Mouse (Mus musculus) heart, embryonic 16.5 days (tissue): Measurements from ENCODE around the gene Cdc37l1. TPM values are rescaled to one million over a fixed set of nuclear protein-coding genes. Genes with fewer than 3 reads are reported as not detected.
A peak's percentile ranks its signal among the peaks of the same experiment; 100 is the strongest.

ENCODE experiments used
- ATAC-seq: fragments of 200-750 bp; cut with Nextera tagmentation; replicated peaks from 2 replicates; pipeline ENCODE4 v1.8.0; 2017; ENCODE audit warnings: moderate number of reproducible peaks; ENCODE audit not compliant: insufficient read depth, low FRiP score; ENCODE audit errors: extremely low read depth
- H3K27ac ChIP-seq: fragments of 300-500 bp; sonication (generic); 2 replicates; pipeline ENCODE4 v1.5.1; 2014; ENCODE audit warnings: mild to moderate bottlenecking, low read length, control low read depth, moderate library complexity
- H3K27me3 ChIP-seq: fragments of 300-500 bp; sonication (generic); 2 replicates; pipeline ENCODE4 v1.6.1; 2014; ENCODE audit warnings: low read length, mixed read lengths; ENCODE audit not compliant: control insufficient read depth, insufficient read depth
- H3K36me3 ChIP-seq: fragments of 300-500 bp; sonication (generic); 2 replicates; pipeline ENCODE4 v1.6.1; 2014; ENCODE audit not compliant: control insufficient read depth, insufficient read depth
- H3K4me1 ChIP-seq: fragments of 300-500 bp; sonication (generic); 2 replicates; pipeline ENCODE4 v1.6.1; 2014; ENCODE audit warnings: low read length, mixed read lengths; ENCODE audit not compliant: control insufficient read depth, insufficient read depth
- H3K4me2 ChIP-seq: fragments of 300-500 bp; sonication (generic); 2 replicates; pipeline ENCODE4 v1.6.1; 2014; ENCODE audit warnings: low read depth, mild to moderate bottlenecking, control low read depth, low read length
- H3K4me3 ChIP-seq: fragments of 300-500 bp; sonication (generic); 2 replicates; pipeline ENCODE4 v1.5.1; 2014; ENCODE audit warnings: mild to moderate bottlenecking, control low read depth, low read length
- H3K9ac ChIP-seq: fragments of 300-500 bp; sonication (generic); 2 replicates; pipeline ENCODE4 v1.6.1; 2014; ENCODE audit warnings: low read length, control low read depth
- H3K9me3 ChIP-seq: fragments of 300-500 bp; sonication (generic); replicated peaks from 2 replicates; pipeline ENCODE4 v1.6.1; 2016; ENCODE audit warnings: low read length; ENCODE audit not compliant: control insufficient read depth
- WGBS: fragments of 180-500 bp; shearing (Covaris S2); extraction: QIAGEN DNeasy Blood & Tissue Kit; methylation state at CpG from one replicate; pipeline ENCODE4 v1.1.7; 2014; 5-methylcytosine and 5-hydroxymethylcytosine counted together
- polyA plus RNA-seq: library from polyadenylated mRNA; unstranded; fragments of >200 nt; fragmentation: Nextera tagmentation; extraction: Ambion mirVana; gene quantifications from 2 replicates; pipeline ENCODE4 v1.2.1, GENCODE M21; 2015

Cdc37l1 gene
- polyA plus RNA-seq, 1 experiment from 2014 or later: 55.7 TPM

DNA sequence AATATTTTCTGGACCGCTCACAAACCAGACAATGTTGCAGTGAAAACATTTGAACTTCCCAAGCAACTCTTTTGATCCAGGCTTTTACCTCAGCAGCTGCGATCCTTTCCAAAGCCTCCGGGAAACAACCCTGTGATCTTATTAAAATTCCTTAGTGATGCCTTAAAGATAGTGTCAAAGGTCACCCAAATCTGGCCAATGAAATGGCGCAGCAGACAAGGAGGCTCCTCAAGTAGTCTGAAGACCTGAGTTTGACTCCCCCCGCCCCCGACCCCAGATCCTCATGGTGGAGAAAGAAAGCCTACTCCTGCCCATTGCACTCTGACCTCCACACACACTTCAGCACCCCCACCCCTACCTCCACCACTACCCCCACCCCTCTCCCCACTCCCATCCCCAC, 70.1 kb downstream of the Cdc37l1 start:
- Histone ChIP-seq H3K9me3 (no peaks in the 10 kb centered on the region), H3K9ac (no peak overlapping the region), H3K36me3 (no peaks in the 10 kb centered on the region), H3K4me3 (no peak overlapping the region), H3K4me2 (no peak overlapping the region), H3K27me3 (no peaks in the 10 kb centered on the region), H3K27ac (no peak overlapping the region), H3K4me1 (peaks cover 6% of the 10 kb centered on the region; the same call in 1 of the 2 replicates)
- ATAC-seq: no peak
- WGBS: 52% methylated on average over 6 of the region's 6 CpGs

DNA sequence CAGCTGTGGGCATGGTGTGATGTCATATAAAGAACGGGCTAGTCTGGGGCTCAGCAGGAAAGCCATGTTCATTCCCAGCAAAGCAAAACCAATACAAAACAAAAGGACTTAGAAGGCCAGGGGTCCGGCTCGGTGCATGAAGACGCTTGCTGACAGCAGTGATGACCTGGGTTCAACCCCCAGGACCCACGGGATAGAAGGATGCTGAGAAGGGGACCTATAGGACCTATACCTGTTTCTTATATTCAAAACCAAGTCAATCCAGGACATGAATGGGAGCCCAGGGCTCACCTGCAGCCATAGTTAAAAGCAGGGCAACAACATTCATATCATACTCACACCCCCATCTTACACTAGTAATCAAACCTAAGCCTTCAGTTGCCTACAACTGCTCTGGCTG, 72.9 kb downstream of the Cdc37l1 start:
- Histone ChIP-seq H3K4me1 (peaks cover 11% of the 10 kb centered on the region), H3K4me2 (no peak overlapping the region), H3K27me3 (no peaks in the 10 kb centered on the region), H3K36me3 (no peaks in the 10 kb centered on the region), H3K9ac (no peak overlapping the region), H3K27ac (no peak overlapping the region), H3K9me3 (no peaks in the 10 kb centered on the region), H3K4me3 (no peak overlapping the region)
- WGBS: 78% methylated on average over 5 of the region's 5 CpGs
- ATAC-seq: no peak

- 14% methylated on average over 18 of the region's 18 CpGs for WGBS
- Histone ChIP-seq H3K4me1 (peaks cover 11% of the 10 kb centered on the region), H3K9ac (peak overlapping the region; percentile 59), H3K27ac (peak overlapping the region; percentile 13), H3K4me3 (peak overlapping the region; percentile 39), H3K4me2 (peak overlapping the region; percentile 57), H3K9me3 (no peaks in the 10 kb centered on the region), H3K27me3 (no peaks in the 10 kb centered on the region), H3K36me3 (no peaks in the 10 kb centered on the region)
- peak; percentile 69; the same call in 1 of the 2 replicates for ATAC-seq
These were observed 73.6 kb downstream of the Cdc37l1 start for GRCm38 (mm10) chr19:29063577-29064363.

DNA sequence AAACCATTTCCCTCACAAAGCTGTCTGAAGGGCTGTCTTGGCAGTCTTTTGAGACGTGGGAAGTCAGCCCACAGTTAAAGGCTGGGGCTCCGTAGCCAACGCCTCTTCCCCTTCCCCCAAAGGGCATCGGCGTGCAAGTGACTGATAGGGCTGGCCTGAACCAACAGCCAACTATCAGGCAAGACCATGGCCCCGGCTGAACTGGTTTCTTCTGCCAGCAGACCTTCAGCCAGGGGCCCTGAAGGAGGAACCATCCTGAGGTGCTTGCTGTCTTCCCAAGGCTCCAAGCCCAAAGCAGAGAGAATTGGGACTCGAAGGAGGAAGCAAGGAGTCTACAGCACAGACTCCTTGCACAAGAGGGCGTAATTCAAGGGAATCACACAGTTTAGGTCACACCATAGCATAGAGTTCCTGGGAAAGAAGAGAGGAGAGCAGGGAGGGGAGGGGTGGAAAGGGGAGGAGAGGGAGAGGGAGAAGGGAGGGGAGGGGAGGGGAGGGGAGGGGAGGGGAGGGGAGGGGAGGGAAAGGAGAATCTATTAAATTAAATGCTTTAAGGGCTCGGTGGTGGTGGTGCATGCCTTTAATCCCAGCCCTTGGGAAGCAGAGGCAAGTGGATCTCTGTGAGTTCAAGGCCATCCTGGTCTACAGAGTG, 74.4 kb downstream of the Cdc37l1 start:
- Histone ChIP-seq H3K4me1 (peaks cover 15% of the 10 kb centered on the region), H3K9me3 (no peaks in the 10 kb centered on the region), H3K27me3 (no peaks in the 10 kb centered on the region), H3K4me3 (peak overlapping the region; percentile 39), H3K27ac (peak overlapping the region; percentile 13), H3K9ac (peak overlapping the region; percentile 59), H3K4me2 (peak overlapping the region; percentile 57), H3K36me3 (no peaks in the 10 kb centered on the region)
- WGBS: 39% methylated on average over 9 of the region's 9 CpGs
- ATAC-seq: no peak

- H3K27me3 ChIP-seq: no peaks in the 10 kb centered on the region
- H3K9ac ChIP-seq: peak overlapping the region; percentile 66
- 7% methylated on average over 11 of the region's 11 CpGs for WGBS
- H3K27ac ChIP-seq: peak overlapping the region; percentile 89
- peak; percentile 80 for ATAC-seq
- H3K9me3 ChIP-seq: no peaks in the 10 kb centered on the region
- H3K36me3 ChIP-seq: no peaks in the 10 kb centered on the region
- H3K4me2 ChIP-seq: peak overlapping the region; percentile 62
- peak overlapping the region; percentile 54 for H3K4me3 ChIP-seq
- H3K4me1 ChIP-seq: peaks cover 15% of the 10 kb centered on the region
These were observed 76.9 kb downstream of the Cdc37l1 start for GRCm38 (mm10) chr19:29066981-29067471.

DNA sequence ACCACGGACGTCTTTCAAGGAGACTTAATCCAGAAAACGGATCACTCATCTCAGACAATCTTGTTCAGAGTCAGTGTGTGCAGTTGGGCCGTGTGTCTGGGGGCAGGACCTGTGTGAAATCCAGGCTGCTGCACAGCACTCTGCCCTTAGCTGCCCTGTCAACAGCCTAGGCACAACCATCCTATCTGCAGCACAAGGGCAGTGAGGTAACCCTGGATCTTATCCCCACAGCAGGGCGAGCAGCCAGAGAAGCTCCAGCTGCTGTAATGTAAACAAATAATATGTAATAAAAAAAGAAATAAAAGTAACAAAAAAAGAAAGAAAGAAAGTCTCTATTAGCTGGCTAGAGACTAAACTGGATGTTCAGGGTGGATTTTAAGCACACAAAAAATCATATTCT, 79.0 kb downstream of the Cdc37l1 start:
- WGBS: 44% methylated on average over 5 of the region's 5 CpGs
- H3K27ac ChIP-seq: no peak overlapping the region

GRCm38 (mm10) chr19:29074802-29075201, 84.7 kb downstream of the Cdc37l1 start:
- peak overlapping the region; percentile 83 for H3K27ac ChIP-seq
- H3K9ac ChIP-seq: 0 out of 2 replicates have a peak overlapping the region, but pooled peaks have one; percentile 26
- ATAC-seq: peak; percentile 88
- H3K4me2 ChIP-seq: peak overlapping the region; percentile 39; the same call in 1 of the 2 replicates
- H3K4me1 ChIP-seq: peaks cover 12% of the 10 kb centered on the region
- no peaks in the 10 kb centered on the region for H3K27me3 ChIP-seq
- H3K4me3 ChIP-seq: no peak overlapping the region
- 16% methylated on average over 6 of the region's 6 CpGs for WGBS
- H3K9me3 ChIP-seq: no peaks in the 10 kb centered on the region
- H3K36me3 ChIP-seq: no peaks in the 10 kb centered on the region

More for the DNA sequence above, 79.0 kb downstream of the Cdc37l1 start:
- no peak overlapping the region for H3K9ac ChIP-seq
- H3K4me3 ChIP-seq: no peak overlapping the region
- no peaks in the 10 kb centered on the region for H3K36me3 ChIP-seq
- H3K4me1 ChIP-seq: peaks cover 16% of the 10 kb centered on the region
- H3K4me2 ChIP-seq: no peak overlapping the region
- no peaks in the 10 kb centered on the region for H3K9me3 ChIP-seq
- ATAC-seq: no peak
- no peaks in the 10 kb centered on the region for H3K27me3 ChIP-seq
